Mouse (Mus musculus): Measurements from ENCODE around the gene Cuta. TPM values are rescaled to one million over a fixed set of nuclear protein-coding genes. Genes with fewer than 3 reads are reported as not detected.

Gene Cuta
- total and polyA plus RNA-seq, 2 experiments from 2014 or later: 44.4 to 147 TPM

DNA sequence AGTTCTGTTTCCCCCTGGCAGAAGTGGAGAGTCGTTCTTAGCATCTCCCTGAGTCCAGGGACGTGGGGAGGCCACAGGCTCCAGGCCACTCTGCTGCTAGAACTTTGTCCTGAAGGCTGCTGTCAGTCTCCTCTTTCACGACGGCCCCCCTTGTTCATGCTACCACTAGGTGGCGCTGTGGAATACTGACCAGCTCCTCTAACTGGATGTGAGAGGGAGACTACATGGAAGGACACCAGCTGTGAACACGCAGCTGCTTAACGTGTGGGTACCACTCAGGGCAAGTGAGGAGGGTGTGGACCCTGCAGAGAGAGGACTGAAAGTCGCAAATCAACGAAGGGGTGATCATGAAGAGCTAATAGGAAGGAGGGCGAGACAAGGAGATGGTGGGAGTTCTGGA is 43.8 kb downstream of the Cuta start:
- peak; percentile 82 for TF ChIP-seq CTCF (IDR thresholded peaks at IDR 0.05; ENCODE audit: low read depth)
- Histone ChIP-seq H3K4me2 (ENCODE audit: low read depth) (no peak overlapping the region), H3K4me3 (ENCODE audit: low read depth, low read length) (no peak overlapping the region), H3K27me3 (ENCODE audit: insufficient read depth, low read length) (no peaks in the 10 kb centered on the region), H3K4me1 (ENCODE audit: insufficient read depth) (peaks cover 26% of the 10 kb centered on the region), H3K27ac (ENCODE audit: low read depth, low read length) (no peak overlapping the region), H3K36me3 (ENCODE audit: insufficient read depth) (no peaks in the 10 kb centered on the region), H3K9me3 (ENCODE audit: low read length) (no peaks in the 10 kb centered on the region), H3K9ac (no peak overlapping the region)
- no peak for ATAC-seq
- WGBS: 11% methylated on average over 10 of the region's 10 CpGs
- DNase-seq: peak; percentile 59

DNA sequence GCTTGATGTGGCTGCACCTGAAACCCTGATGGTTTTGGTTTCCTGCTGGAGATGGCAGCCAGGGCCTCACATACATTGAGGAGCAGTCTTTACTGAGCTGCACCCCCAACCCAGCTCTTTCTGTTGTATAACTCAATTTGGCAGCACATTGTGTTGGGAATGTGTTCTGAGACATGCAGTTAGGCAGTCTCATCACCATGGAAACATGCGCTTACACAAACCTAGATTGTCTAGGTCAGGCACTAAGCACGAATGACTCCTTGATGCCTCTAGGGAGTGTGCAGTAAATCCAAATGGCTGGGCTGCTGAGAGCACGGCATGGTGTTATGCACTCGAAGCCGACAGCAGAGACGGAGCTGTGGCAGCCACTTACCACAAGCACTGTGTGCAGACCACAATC is 45.0 kb downstream of the Cuta start:
- H3K36me3 ChIP-seq (ENCODE audit: insufficient read depth): no peaks in the 10 kb centered on the region
- no peak for TF ChIP-seq CTCF (IDR thresholded peaks at IDR 0.05; ENCODE audit: low read depth)
- no peaks in the 10 kb centered on the region for H3K9me3 ChIP-seq (ENCODE audit: low read length)
- 72% methylated on average over 6 of the region's 6 CpGs for WGBS
- H3K9ac ChIP-seq: no peak overlapping the region
- no peak overlapping the region for H3K4me2 ChIP-seq (ENCODE audit: low read depth)
- peaks cover 26% of the 10 kb centered on the region for H3K4me1 ChIP-seq (ENCODE audit: insufficient read depth)
- H3K27me3 ChIP-seq (ENCODE audit: insufficient read depth, low read length): no peaks in the 10 kb centered on the region
- ATAC-seq (peak; percentile 80), DNase-seq (peak; percentile 37)
- peak overlapping the region; percentile 40 for H3K27ac ChIP-seq (ENCODE audit: low read depth, low read length)
- no peak overlapping the region for H3K4me3 ChIP-seq (ENCODE audit: low read depth, low read length)

DNA sequence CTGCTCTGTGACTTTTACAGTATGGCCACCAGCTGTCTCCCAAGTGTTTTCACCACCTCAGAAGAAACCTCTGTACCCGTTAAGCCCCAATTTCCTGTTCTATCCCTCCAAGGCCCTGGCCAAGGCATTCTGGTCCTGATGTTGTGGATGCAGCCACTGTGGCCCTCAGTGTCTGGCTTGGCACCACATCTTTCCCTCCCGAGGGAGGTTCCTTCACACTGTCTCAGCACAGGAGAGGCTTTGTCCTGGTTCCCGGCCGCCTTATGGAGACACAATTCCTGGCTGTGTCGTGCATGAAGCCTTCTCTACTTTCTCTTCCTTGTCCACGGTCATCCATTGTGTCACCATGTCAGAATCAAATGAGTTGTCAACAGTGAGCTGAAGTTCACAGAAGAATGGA is 45.9 kb downstream of the Cuta start:
- H3K4me3 ChIP-seq (ENCODE audit: low read depth, low read length): no peak overlapping the region
- no peaks in the 10 kb centered on the region for H3K36me3 ChIP-seq (ENCODE audit: insufficient read depth)
- 31% methylated on average over 6 of the region's 6 CpGs for WGBS
- H3K9ac ChIP-seq: no peak overlapping the region
- peaks cover 26% of the 10 kb centered on the region for H3K4me1 ChIP-seq (ENCODE audit: insufficient read depth)
- no peaks in the 10 kb centered on the region for H3K9me3 ChIP-seq (ENCODE audit: low read length)
- DNase-seq (no peak), ATAC-seq (peak; percentile 21; the same call in 1 of the 2 replicates)
- no peak overlapping the region for H3K27ac ChIP-seq (ENCODE audit: low read depth, low read length)
- no peak for TF ChIP-seq CTCF (IDR thresholded peaks at IDR 0.05; ENCODE audit: low read depth)
- H3K27me3 ChIP-seq (ENCODE audit: insufficient read depth, low read length): no peaks in the 10 kb centered on the region
- H3K4me2 ChIP-seq (ENCODE audit: low read depth): no peak overlapping the region

DNA sequence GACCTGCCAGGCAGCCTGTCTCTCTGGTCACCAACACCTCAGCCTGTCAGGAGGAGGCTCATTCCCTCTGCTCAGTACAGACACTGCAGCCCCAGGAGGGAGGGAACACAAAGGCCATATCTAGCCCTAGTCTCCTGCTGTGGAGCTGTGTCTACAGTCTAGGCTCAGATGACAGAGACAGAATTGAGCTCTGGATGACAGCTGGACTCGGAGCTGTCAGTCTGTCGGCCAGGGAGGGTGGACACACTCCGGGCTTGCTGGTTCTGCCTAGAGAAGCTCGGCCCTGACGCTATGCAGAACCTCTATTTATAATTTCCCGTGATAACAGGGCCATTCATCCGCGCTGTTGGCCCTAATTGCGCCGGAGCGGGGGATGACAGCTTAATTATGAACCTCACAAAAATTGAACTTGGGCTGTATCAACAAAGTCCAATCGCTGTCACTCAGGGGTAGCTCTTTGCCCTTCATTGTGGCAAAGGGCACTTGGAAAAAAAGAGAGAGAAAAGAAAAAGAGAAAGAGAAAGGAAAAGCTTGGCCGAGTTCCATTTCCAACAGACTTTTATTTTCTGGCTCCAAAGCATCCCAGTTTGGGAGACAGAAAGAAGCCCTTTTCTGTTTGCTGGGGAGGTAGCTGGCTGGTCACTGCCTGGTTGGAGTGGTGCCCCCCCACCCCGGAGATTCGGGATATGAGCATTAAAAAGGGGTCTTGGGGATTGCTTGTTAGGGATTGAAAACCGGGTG is 46.6 kb downstream of the Cuta start:
- Histone ChIP-seq H3K27ac (ENCODE audit: low read depth, low read length) (peak overlapping the region; percentile 45; the same call in 1 of the 2 replicates), H3K9me3 (ENCODE audit: low read length) (no peaks in the 10 kb centered on the region), H3K4me2 (ENCODE audit: low read depth) (peak overlapping the region; percentile 10), H3K27me3 (ENCODE audit: insufficient read depth, low read length) (no peaks in the 10 kb centered on the region), H3K9ac (no peak overlapping the region), H3K4me3 (ENCODE audit: low read depth, low read length) (no peak overlapping the region), H3K4me1 (ENCODE audit: insufficient read depth) (peaks cover 26% of the 10 kb centered on the region), H3K36me3 (ENCODE audit: insufficient read depth) (no peaks in the 10 kb centered on the region)
- WGBS: 13% methylated on average over 16 of the region's 16 CpGs
- no peak for TF ChIP-seq CTCF (IDR thresholded peaks at IDR 0.05; ENCODE audit: low read depth)
- ATAC-seq (peak; percentile 62), DNase-seq (no peak)

DNA sequence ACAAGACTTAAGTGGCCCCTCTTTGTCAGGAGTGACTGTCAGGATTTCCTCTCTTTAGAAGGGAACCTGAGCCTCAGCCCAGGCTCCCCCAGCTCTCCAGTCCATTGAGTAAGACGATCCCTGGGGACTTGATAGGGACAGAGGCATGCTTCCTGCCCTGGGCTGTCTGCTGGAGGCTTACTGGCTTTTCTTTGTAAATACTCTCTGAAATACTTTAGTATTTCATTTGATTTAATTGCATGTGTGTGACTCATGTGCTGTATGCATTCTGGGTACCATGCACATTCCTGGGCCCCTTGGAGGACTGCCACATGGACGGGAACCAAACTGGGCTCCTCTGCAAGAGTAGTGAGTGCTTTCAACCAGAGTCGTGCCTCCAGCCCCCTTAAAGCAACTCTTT is 51.4 kb downstream of the Cuta start:
- Histone ChIP-seq H3K27me3 (ENCODE audit: insufficient read depth, low read length) (no peaks in the 10 kb centered on the region), H3K4me2 (ENCODE audit: low read depth) (no peak overlapping the region), H3K4me3 (ENCODE audit: low read depth, low read length) (no peak overlapping the region), H3K9ac (no peak overlapping the region), H3K9me3 (ENCODE audit: low read length) (no peaks in the 10 kb centered on the region), H3K36me3 (ENCODE audit: insufficient read depth) (no peaks in the 10 kb centered on the region), H3K27ac (ENCODE audit: low read depth, low read length) (no peak overlapping the region), H3K4me1 (ENCODE audit: insufficient read depth) (peaks cover 21% of the 10 kb centered on the region)
- no peak for ATAC-seq
- DNase-seq: no peak
- TF ChIP-seq CTCF (IDR thresholded peaks at IDR 0.05; ENCODE audit: low read depth): no peak
- 27% methylated on average over 3 of the region's 3 CpGs for WGBS

DNA sequence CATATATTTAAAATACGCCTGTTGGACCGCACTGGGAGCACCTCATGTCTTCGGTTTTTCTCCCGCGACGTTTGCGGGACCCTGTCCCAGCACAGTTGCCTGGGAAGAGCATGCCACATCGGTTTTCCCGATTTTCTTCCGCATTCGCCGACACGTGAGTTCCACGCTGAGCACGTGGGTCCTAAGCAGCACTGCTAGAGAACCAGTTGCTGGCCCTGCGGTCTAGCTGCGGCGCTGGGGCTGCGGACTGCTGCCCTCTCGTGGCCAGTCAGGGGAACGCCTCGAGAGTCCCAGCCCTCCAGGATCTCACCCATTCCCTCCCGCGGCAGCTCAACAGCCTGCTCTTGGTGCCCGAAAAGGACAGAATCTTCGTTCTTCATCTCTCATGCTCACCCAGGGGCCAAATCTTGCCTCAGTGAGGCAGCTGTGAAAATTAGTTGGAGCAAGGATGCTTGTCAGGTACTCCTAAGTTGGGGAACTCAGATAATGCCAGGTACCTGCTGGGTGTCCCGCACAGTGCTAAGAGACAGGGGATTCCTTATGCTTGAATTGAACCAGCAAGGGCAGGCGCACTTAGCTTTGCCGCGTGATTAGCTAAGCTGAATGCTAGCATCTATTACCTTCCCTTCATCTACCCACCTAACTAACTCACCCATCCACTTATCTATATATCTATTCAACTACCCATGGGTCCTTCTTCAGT is 53.2 kb downstream of the Cuta start:
- ATAC-seq: peak; percentile 98
- Histone ChIP-seq H3K4me2 (ENCODE audit: low read depth) (peak overlapping the region; percentile 64), H3K4me1 (ENCODE audit: insufficient read depth) (peaks cover 14% of the 10 kb centered on the region), H3K9ac (0 out of 2 replicates have a peak overlapping the region, but pooled peaks have one; percentile 18), H3K27ac (ENCODE audit: low read depth, low read length) (no peak overlapping the region), H3K4me3 (ENCODE audit: low read depth, low read length) (peak overlapping the region; percentile 37), H3K36me3 (ENCODE audit: insufficient read depth) (no peaks in the 10 kb centered on the region), H3K27me3 (ENCODE audit: insufficient read depth, low read length) (no peaks in the 10 kb centered on the region), H3K9me3 (ENCODE audit: low read length) (no peaks in the 10 kb centered on the region)
- DNase-seq: peak; percentile 93
- WGBS: 7% methylated on average over 30 of the region's 30 CpGs
- TF ChIP-seq CTCF (IDR thresholded peaks at IDR 0.05; ENCODE audit: low read depth): peak; percentile 99
